Mouse (Mus musculus) limb, embryonic 11.5 days (tissue): ENCODE data around the gene Yap1. TPM values are rescaled to one million over a fixed set of nuclear protein-coding genes. Genes with fewer than 3 reads are reported as not detected.

Experiments used
- ATAC-seq: fragments of 200-750 bp; cut with Nextera tagmentation; 2 replicates; pipeline ENCODE4 v1.8.0; 2017; ENCODE audit warnings: low read depth; ENCODE audit not compliant: insufficient number of reproducible peaks, low FRiP score, low TSS enrichment
- DNase-seq: peaks from one replicate; pipeline ENCODE4 v3.0.0-alpha.2; 2015; ENCODE audit warnings: low spot score
- H3K27ac ChIP-seq: fragments of 300-500 bp; sonication (generic); replicated peaks from 2 replicates; pipeline ENCODE4 v1.5.1; 2014; ENCODE audit warnings: low read depth, mild to moderate bottlenecking, low read length
- H3K27me3 ChIP-seq: fragments of 300-500 bp; sonication (generic); 2 replicates; pipeline ENCODE4 v1.6.1; 2014; ENCODE audit warnings: mild to moderate bottlenecking, low read length, mixed read lengths; ENCODE audit not compliant: control insufficient read depth, insufficient read depth
- H3K36me3 ChIP-seq: fragments of 300-500 bp; sonication (generic); 2 replicates; pipeline ENCODE4 v1.6.1; 2014; ENCODE audit warnings: mild to moderate bottlenecking, low read length, moderate library complexity, mixed read lengths; ENCODE audit not compliant: control insufficient read depth, insufficient read depth
- H3K4me1 ChIP-seq: fragments of 300-500 bp; sonication (generic); 2 replicates; pipeline ENCODE4 v1.6.1; 2014; ENCODE audit warnings: low read length, mixed read lengths; ENCODE audit not compliant: control insufficient read depth, insufficient read depth
- H3K4me2 ChIP-seq: fragments of 300-500 bp; sonication (generic); 2 replicates; pipeline ENCODE4 v1.6.1; 2014; ENCODE audit warnings: low read depth, mild to moderate bottlenecking, moderate library complexity; ENCODE audit not compliant: severe bottlenecking
- H3K4me3 ChIP-seq: fragments of 300-500 bp; sonication (generic); 2 replicates; pipeline ENCODE4 v1.5.1; 2014; ENCODE audit warnings: low read depth, low read length
- H3K9ac ChIP-seq: fragments of 300-500 bp; sonication (generic); 2 replicates; pipeline ENCODE4 v1.6.1; 2014; ENCODE audit warnings: mild to moderate bottlenecking, low read length
- H3K9me3 ChIP-seq: fragments of 300-500 bp; sonication (generic); 2 replicates; pipeline ENCODE4 v1.6.1; 2016; ENCODE audit warnings: low read length; ENCODE audit not compliant: control insufficient read depth
- WGBS: fragments of 180-500 bp; shearing (Covaris S2); extraction: QIAGEN DNeasy Blood & Tissue Kit; methylation state at CpG from one replicate; pipeline ENCODE4 v1.1.7; 2014; 5-methylcytosine and 5-hydroxymethylcytosine counted together
- polyA plus RNA-seq: library from polyadenylated mRNA; unstranded; fragments of >200 nt; fragmentation: Nextera tagmentation; extraction: Ambion mirVana; gene quantifications from 2 replicates; pipeline ENCODE4 v1.2.1, GENCODE M21; 2014

Yap1 gene
- polyA plus RNA-seq, 1 experiment from 2014 or later, result 53.8 TPM

GRCm38 (mm10) chr9:7956400-7956799 lies 48.0 kb downstream of the Yap1 start:
- DNase-seq (no peak), ATAC-seq (no peak)
- no peaks in the 10 kb centered on the region for H3K27me3 ChIP-seq
- WGBS, result 92% methylated on average over 8 of the region's 8 CpGs
- no peak overlapping the region for H3K4me3 ChIP-seq
- no peak overlapping the region for H3K9ac ChIP-seq
- no peak overlapping the region for H3K27ac ChIP-seq
- no peak overlapping the region for H3K4me2 ChIP-seq
- peaks cover 13% of the 10 kb centered on the region; the same call in 1 of the 2 replicates for H3K36me3 ChIP-seq
- H3K4me1 ChIP-seq, result peaks cover 16% of the 10 kb centered on the region
- no peaks in the 10 kb centered on the region for H3K9me3 ChIP-seq

- Histone ChIP-seq H3K27me3 (no peaks in the 10 kb centered on the region), H3K36me3 (peaks cover 13% of the 10 kb centered on the region; the same call in 1 of the 2 replicates), H3K4me3 (no peak overlapping the region), H3K4me1 (no peaks in the 10 kb centered on the region), H3K9me3 (no peaks in the 10 kb centered on the region), H3K9ac (no peak overlapping the region), H3K4me2 (no peak overlapping the region), H3K27ac (no peak overlapping the region)
- WGBS, result 90% methylated on average over 5 of the region's 5 CpGs
- DNase-seq (no peak), ATAC-seq (no peak)
Observed at GRCm38 (mm10) chr9:7952886-7953285, 51.5 kb downstream of the Yap1 start.

DNA sequence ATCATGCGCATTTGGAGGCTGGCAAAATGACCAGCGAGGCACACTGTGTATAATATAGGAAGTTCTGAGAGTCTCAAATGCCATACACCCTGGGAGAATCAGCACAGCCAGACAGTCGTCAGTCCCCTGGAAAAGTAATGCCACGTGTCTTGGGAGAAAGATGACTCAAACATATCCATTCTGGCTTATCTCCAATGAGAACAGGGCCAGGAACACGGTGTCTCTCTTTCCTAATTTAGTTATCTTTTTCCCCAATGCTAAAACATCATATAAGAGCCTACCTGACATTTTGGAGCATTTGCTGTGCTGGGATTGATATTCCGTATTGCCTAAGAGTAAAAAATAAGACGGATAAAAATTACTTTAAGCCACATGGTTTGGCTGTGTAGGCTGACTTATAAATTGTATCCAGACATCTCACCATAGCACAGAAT lies 54.2 kb downstream of the Yap1 start:
- DNase-seq, result no peak
- Histone ChIP-seq H3K4me1 (no peaks in the 10 kb centered on the region), H3K4me2 (no peak overlapping the region), H3K36me3 (peaks cover 13% of the 10 kb centered on the region), H3K9ac (no peak overlapping the region), H3K27me3 (no peaks in the 10 kb centered on the region), H3K9me3 (no peaks in the 10 kb centered on the region), H3K27ac (no peak overlapping the region), H3K4me3 (no peak overlapping the region)
- 89% methylated on average over 7 of the region's 7 CpGs for WGBS
- no peak for ATAC-seq

- H3K4me3 ChIP-seq, result no peak overlapping the region
- ATAC-seq (no peak), DNase-seq (no peak)
- WGBS, result 94% methylated on average over 4 of the region's 4 CpGs
- H3K27me3 ChIP-seq, result no peaks in the 10 kb centered on the region
- H3K4me2 ChIP-seq, result no peak overlapping the region
- peaks cover 5% of the 10 kb centered on the region for H3K36me3 ChIP-seq
- no peaks in the 10 kb centered on the region for H3K9me3 ChIP-seq
- no peak overlapping the region for H3K9ac ChIP-seq
- no peaks in the 10 kb centered on the region for H3K4me1 ChIP-seq
- no peak overlapping the region for H3K27ac ChIP-seq
Observed at GRCm38 (mm10) chr9:7947946-7948345, 56.5 kb downstream of the Yap1 start.

DNA sequence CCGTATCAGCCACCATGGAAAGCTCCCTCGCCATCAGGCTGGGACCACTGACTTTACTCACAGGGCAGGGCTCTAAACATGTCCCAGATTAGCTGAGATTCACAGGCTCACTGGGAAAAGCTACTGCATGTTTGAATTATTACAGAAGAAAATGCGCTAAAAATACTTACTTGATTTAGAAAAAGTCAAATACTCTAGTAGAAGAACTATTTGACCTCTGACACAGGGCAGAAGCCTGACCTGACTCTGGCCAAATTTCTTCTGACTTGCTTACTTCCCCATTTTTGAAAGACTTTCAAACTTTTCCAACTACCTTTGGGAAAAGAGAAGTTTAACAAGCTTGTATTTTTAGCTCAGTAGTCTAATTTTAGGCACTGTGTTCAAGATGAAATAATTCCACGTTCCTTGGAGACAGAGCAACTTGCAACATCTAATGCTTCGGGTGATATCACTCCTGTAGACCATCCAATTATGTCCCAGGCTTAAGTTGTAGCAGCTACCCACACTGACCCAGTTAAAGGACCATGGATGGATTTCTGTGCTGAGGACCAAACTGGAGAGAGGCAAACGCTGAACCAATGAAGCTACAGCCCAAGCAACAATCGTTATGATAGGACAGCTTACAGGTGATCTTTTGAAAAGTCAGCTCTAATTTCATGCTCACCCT lies 60.5 kb downstream of the Yap1 start:
- H3K9ac ChIP-seq, result no peak overlapping the region
- ATAC-seq (no peak), DNase-seq (no peak)
- H3K4me1 ChIP-seq, result no peaks in the 10 kb centered on the region
- H3K9me3 ChIP-seq, result no peaks in the 10 kb centered on the region
- no peak overlapping the region for H3K4me2 ChIP-seq
- no peak overlapping the region for H3K4me3 ChIP-seq
- H3K27ac ChIP-seq, result no peak overlapping the region
- no peaks in the 10 kb centered on the region for H3K27me3 ChIP-seq
- WGBS, result 92% methylated on average over 7 of the region's 7 CpGs
- H3K36me3 ChIP-seq, result peaks cover 5% of the 10 kb centered on the region

- H3K4me2 ChIP-seq, result no peak overlapping the region
- DNase-seq (no peak), ATAC-seq (no peak)
- H3K9ac ChIP-seq, result no peak overlapping the region
- H3K27ac ChIP-seq, result no peak overlapping the region
- H3K9me3 ChIP-seq, result no peaks in the 10 kb centered on the region
- H3K4me1 ChIP-seq, result no peaks in the 10 kb centered on the region
- H3K27me3 ChIP-seq, result no peaks in the 10 kb centered on the region
- 87% methylated on average over 8 of the region's 8 CpGs for WGBS
- peaks cover 7% of the 10 kb centered on the region for H3K36me3 ChIP-seq
- no peak overlapping the region for H3K4me3 ChIP-seq
Observed at GRCm38 (mm10) chr9:7942701-7943100, 61.7 kb downstream of the Yap1 start.

DNA sequence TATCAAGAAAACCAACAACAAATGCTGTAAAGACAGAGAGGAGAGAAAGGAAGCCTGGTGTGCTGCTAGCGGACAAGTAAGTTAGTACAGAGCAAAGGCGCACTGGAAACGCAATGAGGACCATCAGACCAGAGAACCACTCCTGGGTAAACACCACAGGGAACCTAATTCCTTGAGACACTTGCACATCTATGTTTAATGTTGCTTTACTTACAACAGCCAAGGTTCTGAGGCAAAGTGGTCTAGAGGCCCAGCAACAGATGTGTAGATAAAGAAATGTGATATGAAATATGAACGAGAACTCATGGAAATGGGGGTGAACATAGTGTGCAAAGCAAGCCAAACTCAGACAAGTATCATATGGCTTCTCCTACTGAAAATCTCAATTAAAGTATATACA lies 64.3 kb downstream of the Yap1 start:
- ATAC-seq, result no peak
- H3K4me2 ChIP-seq, result no peak overlapping the region
- no peak overlapping the region for H3K4me3 ChIP-seq
- no peak overlapping the region for H3K9ac ChIP-seq
- DNase-seq, result no peak
- H3K9me3 ChIP-seq, result no peaks in the 10 kb centered on the region
- no peak overlapping the region for H3K27ac ChIP-seq
- 90% methylated on average over 4 of the region's 4 CpGs for WGBS
- peaks cover 11% of the 10 kb centered on the region for H3K36me3 ChIP-seq
- no peaks in the 10 kb centered on the region for H3K4me1 ChIP-seq
- H3K27me3 ChIP-seq, result no peaks in the 10 kb centered on the region

DNA sequence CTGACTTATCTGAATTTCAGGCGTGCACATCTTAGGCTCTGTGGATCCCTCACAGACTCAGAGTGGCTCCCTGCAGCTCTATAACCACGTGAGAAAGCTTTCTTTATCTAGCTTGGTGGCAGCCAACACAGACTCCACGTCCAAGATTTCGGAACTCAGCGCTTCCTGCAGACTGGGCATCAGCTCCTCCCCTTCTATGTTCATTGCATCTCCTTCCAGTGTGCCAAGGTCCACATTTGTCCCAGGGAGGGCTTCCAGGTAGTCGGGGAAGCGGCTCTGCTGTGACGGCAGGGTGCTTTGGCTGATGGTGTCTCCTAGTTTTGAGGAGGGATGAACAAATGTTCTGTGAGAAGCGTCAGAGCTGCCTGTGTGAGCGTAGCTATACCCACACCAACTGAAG lies 70.0 kb downstream of the Yap1 start:
- peaks cover 2% of the 10 kb centered on the region; the same call in 1 of the 2 replicates for H3K9me3 ChIP-seq
- no peak overlapping the region for H3K27ac ChIP-seq
- H3K27me3 ChIP-seq, result no peaks in the 10 kb centered on the region
- no peaks in the 10 kb centered on the region for H3K4me1 ChIP-seq
- H3K4me2 ChIP-seq, result no peak overlapping the region
- no peak overlapping the region for H3K9ac ChIP-seq
- no peak overlapping the region for H3K4me3 ChIP-seq
- ATAC-seq (no peak), DNase-seq (no peak)
- H3K36me3 ChIP-seq, result peaks cover 37% of the 10 kb centered on the region
- WGBS, result 96% methylated on average over 10 of the region's 10 CpGs

DNA sequence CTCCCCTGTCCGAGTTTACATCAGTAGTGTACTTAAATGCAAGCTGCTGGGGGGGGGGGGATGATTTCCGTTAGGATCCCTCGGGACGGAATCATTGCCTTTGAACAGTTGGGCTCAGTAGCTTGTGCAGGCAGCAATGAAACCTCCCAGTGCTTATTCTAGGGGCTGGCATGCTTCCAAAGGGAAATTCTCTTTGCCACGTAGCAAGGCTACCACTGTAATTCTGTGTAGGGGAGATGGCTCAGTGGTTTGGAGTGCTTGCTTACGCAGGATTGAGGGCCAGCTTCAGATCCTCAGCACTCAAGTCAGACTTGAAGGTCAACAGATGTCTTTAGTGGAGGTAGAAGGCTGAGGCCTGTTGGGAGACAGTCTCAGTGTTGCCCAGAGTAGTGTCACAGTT lies 74.8 kb downstream of the Yap1 start:
- WGBS, result 90% methylated on average over 6 of the region's 6 CpGs
- DNase-seq (no peak), ATAC-seq (no peak)
- Histone ChIP-seq H3K4me1 (no peaks in the 10 kb centered on the region), H3K36me3 (peaks cover 26% of the 10 kb centered on the region), H3K4me3 (no peak overlapping the region), H3K27ac (no peak overlapping the region), H3K9me3 (peaks cover 2% of the 10 kb centered on the region; the same call in 1 of the 2 replicates), H3K4me2 (no peak overlapping the region), H3K9ac (no peak overlapping the region), H3K27me3 (no peaks in the 10 kb centered on the region)
